Mouse (Mus musculus) heart, postnatal 0 days (tissue): Measurements from ENCODE around the gene Eya4.

Experiments
- CTCF ChIP-seq: IDR thresholded peaks from 2 replicates; pipeline ENCODE4 v1.5.1; 2016; ENCODE audit warnings: antibody characterized with exemption, control low read depth, low read depth
- EP300 ChIP-seq: IDR thresholded peaks from 2 replicates; pipeline ENCODE4 v1.6.1; 2016; ENCODE audit warnings: antibody characterized with exemption, low read depth

GRCm38 (mm10) chr10:23092517-23092916, 258.1 kb downstream of the Eya4 start:
- TF ChIP-seq CTCF, result no peak
- no peak for TF ChIP-seq EP300
